Mouse (Mus musculus): ENCODE data around the gene Cd276.
A peak's percentile ranks its signal among the peaks of the same experiment; 100 is the strongest.
"Not testable (repeated sequence)": the region's sequence is repeated elsewhere in the genome, so short reads cannot be mapped to it uniquely, and the experiment has no call there.

Cd276 gene

GRCm38 (mm10) chr9:58554908-58555684 lies at the start of gene Cd276:
Gene Cd276 (minus strand): TSS chr9:58555437.
- no peak for DNase-seq (ENCODE audit: low spot score)

DNA sequence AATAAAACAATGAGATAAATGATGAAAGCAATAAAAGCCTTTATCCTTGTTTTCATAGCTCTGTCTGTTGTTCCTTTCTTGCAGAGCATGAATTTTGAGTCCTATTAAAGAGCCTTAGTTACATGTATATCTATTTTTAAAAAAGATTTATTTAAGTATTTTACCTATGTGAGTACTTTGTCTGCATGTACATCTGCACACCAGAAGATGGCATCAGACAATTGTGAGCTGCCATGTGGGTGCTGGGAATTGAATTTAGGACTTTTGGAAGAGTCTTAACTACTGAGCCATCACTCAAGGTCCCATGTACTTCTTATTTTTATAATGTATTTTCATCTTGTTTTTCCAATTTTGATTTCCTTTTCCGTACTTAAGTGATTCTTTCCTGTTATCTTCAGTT lies 40.1 kb upstream of the Cd276 start:
- no peak for DNase-seq (ENCODE audit: low spot score)

GRCm38 (mm10) chr9:58588657-58589056 lies 33.4 kb upstream of the Cd276 start:
- DNase-seq (ENCODE audit: low spot score): no peak

DNA sequence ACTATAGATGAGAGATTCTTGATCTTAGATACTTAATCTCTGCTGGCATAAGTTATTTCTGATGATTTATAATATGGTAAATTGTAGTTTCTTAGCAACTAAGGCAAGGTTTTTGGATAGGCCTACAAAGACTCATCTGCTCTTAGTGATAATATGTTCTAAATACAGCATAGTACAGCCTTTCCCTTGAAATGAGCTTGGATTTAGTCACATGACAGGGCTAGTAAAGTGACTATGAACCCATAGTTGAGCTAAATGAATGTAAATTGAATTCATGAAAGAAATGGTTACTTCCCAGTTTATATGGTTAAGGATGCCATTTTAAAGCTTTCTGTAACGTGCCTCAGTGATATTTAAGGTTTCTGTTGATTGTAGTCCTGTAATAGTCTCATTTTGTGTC lies 29.1 kb upstream of the Cd276 start:
- no peak for DNase-seq (ENCODE audit: low spot score)

DNA sequence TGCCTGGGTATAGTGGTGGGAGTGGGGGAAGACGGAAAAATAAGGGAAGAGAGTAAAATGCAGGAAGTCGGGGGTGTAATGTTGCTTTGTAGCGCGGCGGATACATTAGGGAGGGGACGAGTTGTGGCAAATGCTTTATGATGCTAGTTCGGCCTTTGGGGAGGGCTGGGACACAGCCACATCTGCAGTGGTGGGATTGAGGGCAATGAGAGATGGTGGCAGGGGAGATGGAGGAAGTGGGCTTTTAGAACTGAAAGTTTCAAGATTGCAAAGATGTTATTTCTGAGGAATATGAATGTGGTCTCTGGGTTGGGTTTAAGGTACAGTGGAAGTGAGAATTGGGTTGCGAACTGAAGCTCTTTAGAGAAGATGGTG lies 28.0 kb upstream of the Cd276 start:
- no peak for DNase-seq (ENCODE audit: low spot score)

GRCm38 (mm10) chr9:58582581-58583266 lies 27.5 kb upstream of the Cd276 start:
- peak; percentile 22 for DNase-seq (ENCODE audit: low spot score)

DNA sequence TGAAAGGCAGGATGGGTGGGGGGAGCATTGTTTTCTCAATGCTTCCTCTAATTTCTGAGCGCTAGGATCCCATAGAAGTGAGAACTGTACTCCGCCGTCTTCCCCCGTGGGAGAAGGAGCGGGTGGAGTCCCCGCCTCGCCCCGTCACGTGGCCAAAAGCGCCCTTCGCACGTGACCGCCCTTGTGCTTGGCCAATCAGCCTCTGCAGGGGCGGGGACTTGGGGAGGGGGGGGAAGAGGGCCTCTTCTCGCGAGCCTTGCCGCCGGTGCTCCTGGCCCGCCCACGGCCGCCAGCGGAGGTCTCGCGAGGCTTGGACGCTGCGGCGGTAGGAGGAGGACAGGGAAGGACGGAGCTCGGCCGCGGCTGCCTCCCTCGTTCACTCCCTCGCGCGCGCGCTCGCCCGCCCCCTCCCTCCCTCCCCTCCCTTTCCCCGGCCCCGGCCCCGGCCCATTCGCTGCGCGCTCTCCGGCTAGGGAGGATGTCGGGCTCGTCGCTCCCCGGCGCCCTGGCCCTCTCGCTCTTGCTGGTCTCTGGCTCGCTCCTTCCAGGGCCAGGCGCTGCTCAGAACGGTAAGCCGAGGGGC lies 26.8 kb upstream of the Cd276 start, which contains the start of gene Nptn:
Nptn (plus strand) TSS at position 283 of the 583 bp plus-strand sequence.
- DNase-seq (ENCODE audit: low spot score): peak; percentile 93

- no peak for DNase-seq (ENCODE audit: low spot score)
Measured at GRCm38 (mm10) chr9:58581283-58581930, 26.2 kb upstream of the Cd276 start.

DNA sequence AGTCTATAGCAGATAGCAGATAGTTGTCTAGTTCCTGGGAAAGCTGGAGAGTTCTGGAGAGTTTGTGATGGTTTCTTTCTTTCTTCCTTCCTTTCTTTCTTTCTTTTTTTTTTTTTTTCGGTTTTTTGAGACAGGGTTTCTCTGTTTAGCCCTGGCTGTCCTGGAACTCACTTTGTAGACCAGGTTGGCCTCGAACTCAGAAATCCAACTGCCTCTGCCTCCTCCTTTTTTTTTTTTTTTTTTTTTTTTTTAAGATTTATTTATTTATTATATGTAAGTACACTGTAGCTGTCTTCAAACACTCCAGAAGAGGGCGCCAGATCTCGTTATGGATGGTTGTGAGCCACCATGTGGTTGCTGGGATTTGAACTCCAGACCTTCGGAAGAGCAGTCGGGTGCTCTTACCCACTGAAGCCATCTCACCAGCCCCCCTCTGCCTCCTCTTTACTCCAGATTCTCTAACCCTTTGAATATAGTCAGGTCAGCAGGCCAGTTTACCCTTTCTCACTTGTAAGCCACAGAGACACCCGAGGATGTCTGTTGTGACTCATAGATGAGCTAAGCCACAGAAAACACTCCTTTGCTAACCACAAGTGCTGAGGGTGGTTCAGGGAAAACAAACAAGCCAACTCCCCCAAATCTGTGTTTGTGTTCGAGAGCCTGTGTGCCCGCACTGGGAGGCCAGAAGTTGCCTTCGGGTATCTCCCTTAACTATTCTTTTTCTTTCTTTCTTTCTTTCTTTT lies 25.4 kb upstream of the Cd276 start:
- not testable (repeated sequence) for DNase-seq (ENCODE audit: low spot score)

DNA sequence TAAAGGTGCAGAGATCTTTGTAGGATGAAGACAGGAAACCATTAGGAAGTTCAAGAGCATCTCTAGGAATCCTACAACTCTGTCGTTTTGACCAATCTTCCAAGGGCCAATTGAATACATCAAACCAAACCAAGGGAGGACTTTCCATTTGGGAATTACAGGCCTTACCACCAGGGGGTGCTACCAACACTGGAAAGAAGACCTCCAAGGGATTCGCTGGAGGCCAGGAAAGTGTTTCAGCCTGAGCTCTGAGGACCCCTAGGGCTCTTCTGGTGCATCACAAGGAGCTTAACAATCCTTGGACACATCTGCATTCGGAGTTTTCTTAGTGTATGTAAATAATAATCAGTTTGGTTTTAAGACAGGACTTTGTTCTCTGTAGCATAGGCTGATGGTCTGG lies 23.4 kb upstream of the Cd276 start:
- peak; percentile 56 for DNase-seq (ENCODE audit: low spot score)

GRCm38 (mm10) chr9:58571001-58571400 lies 15.8 kb upstream of the Cd276 start:
- DNase-seq (ENCODE audit: low spot score): no peak

GRCm38 (mm10) chr9:58567682-58568081 lies 12.4 kb upstream of the Cd276 start:
- DNase-seq (ENCODE audit: low spot score): no peak

DNA sequence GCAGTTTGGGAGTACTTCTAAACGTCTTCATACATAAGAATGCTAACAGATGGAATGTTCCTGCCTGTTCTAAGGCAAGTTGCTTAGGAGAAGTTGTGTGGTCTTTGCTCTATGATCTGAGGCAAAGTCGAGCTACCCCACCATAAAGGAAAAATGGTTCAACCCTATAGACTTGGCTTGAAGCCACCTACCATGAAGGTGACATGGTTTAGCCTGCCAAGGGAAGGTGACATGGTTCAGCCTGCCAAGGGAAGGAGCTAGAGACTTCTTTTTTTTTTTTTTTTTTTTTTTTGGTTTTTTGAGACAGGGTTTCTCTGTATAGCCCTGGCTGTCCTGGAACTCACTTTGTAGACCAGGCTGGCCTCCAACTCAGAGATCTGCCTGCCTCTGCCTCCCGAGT lies 10.7 kb upstream of the Cd276 start:
- DNase-seq (ENCODE audit: low spot score): not testable (repeated sequence)

DNA sequence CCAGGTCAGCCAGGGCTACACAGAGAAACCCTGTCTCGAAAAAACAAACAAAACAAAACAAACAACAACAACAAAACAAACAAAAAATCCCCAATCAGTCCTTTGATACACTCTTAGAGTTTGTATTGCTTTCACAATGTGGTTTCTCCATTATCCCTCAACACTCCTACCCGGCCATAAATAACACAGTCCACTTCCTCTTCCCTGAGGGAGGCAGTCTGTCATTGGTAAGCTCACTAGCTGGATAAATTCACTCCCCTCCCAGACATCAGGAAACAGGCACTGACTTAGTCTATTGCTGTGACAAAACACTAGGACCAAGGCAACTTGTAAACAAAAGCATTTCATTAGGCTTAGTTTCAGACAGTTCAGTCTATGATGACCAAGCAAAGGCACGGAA lies 5.0 kb upstream of the Cd276 start:
- no peak for DNase-seq (ENCODE audit: low spot score)

GRCm38 (mm10) chr9:58557457-58558455 lies 2.5 kb upstream of the Cd276 start:
- no peak for DNase-seq (ENCODE audit: low spot score)

DNA sequence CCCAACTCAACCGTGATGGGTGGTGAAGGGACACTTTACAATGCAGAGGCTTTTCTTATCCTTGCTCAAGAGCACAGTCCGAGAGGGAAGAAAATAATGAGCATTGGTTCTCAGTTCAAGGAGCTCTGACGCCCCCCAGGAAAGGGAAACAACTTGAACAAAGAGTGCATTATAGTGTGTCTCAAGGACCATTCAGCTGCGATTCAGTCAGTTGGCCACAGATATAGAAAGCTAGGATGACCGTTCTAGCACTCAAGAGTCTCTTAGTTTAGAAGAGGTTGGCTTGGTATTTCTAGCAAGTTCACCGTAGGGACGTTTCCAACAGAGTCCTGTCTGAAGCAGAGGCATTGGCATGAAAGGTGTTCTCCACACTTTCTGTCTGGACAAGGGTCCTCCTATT lies 1.4 kb upstream of the Cd276 start:
- no peak for DNase-seq (ENCODE audit: low spot score)

DNA sequence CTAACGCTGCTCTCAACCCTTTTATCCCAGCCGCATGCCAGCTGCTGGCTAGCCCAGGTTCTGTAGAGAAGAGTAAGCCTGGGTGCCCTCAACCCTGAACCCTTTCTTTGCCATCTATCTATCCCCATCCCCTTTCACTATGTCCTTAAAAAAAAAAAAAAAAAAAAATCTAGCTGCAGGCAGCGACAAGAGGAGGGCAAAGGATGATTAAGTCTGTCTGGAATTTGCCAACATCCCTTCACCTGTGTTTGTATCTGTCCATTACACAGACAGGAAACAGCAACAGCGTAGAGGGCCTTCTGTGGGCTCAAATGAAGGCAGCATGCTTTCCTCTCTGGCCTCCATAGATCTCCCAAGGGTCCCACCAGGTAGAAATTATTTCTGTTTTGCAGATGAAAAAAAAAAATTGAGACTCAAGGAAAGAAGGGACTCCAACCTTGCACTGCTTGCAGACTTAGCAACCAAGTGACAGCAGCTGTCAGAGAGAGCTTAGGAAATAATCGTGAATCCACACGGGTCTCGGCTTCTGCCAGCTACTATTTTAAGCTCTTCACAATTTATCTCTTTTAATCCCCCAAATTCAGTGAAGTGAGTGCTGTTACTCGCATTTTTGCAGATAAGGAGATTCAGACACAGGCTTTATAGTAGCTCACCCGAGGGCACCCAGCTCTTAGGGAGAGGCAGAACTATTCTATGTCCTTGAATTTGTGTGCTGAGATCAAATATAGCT lies 613 bp upstream of the Cd276 start:
- DNase-seq (ENCODE audit: low spot score): no peak

DNA sequence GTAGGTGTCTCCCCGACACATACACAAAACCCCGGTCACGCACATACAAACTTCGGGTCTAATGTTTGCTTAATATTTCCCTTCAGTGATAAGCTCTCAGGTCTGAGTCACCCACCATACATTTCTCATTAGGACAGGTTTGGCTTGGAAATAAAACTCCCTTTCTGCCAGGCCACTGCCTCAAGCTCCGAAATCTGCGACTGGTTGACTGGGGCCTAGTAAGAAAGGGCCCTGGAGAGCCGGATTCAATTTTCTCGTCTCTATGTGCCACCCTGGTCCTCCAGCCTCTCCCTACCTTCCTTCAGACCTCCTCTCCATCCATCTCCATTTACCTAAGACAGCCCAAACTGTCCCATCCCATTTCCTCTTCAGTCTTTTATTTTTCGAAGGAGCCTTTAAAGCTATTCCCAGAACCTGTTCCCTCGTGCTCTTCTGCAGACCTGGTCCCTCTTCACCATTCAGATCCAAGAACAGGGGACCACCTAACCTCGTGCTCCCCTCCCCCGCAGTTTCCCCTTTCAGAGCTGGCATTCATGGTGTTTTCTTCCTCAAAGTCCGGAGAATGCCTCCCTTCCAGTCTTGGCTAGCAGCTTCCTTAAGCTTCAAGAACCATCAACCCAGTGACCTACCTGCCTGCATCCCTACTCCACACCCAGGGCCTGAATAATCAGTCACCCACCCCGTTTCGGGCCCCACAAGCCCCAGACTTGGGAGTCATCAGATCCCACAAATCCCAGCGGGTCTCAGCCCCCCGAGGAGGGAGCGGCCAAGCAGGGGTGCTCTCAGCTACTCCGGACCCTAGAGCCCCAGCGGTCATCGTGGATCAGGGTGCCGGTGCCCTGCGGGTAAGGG lies 955 bp downstream of the Cd276 start:
- DNase-seq (ENCODE audit: low spot score): no peak

- no peak for DNase-seq (ENCODE audit: low spot score)
Measured at GRCm38 (mm10) chr9:58552083-58552482, 3.2 kb downstream of the Cd276 start.

All from urinary bladder, postnatal 10 days (tissue).